Mouse (Mus musculus) liver, embryonic 15.5 days (tissue): ENCODE measurements around the gene Pced1b. TPM values are rescaled to one million over a fixed set of nuclear protein-coding genes. Genes with fewer than 3 reads are reported as not detected.

Source experiments
- ATAC-seq: fragments of 200-750 bp; cut with Nextera tagmentation; 2 replicates; pipeline ENCODE4 v1.8.0; 2017; ENCODE audit warnings: moderate number of reproducible peaks, mild to moderate bottlenecking, moderate library complexity; ENCODE audit not compliant: insufficient read depth
- H3K27ac ChIP-seq: fragments of 300-500 bp; sonication (generic); replicated peaks from 2 replicates; pipeline ENCODE4 v1.5.1; 2015; ENCODE audit warnings: mild to moderate bottlenecking, inconsistent platforms
- H3K27me3 ChIP-seq: fragments of 300-500 bp; sonication (generic); 2 replicates; pipeline ENCODE4 v1.6.1; 2015; ENCODE audit warnings: mild to moderate bottlenecking, inconsistent platforms
- H3K36me3 ChIP-seq: fragments of 300-500 bp; sonication (generic); replicated peaks from 2 replicates; pipeline ENCODE4 v1.6.1; 2015; ENCODE audit warnings: moderate library complexity, mild to moderate bottlenecking, inconsistent platforms
- H3K4me1 ChIP-seq: fragments of 300-500 bp; sonication (generic); replicated peaks from 2 replicates; pipeline ENCODE4 v1.6.1; 2015; ENCODE audit warnings: inconsistent platforms
- H3K4me2 ChIP-seq: fragments of 300-500 bp; sonication (generic); 2 replicates; pipeline ENCODE4 v1.6.1; 2015; ENCODE audit warnings: moderate library complexity, mild to moderate bottlenecking, inconsistent platforms
- H3K4me3 ChIP-seq: fragments of 300-500 bp; sonication (generic); replicated peaks from 2 replicates; pipeline ENCODE4 v1.5.1; 2015; ENCODE audit warnings: mild to moderate bottlenecking, inconsistent platforms
- H3K9ac ChIP-seq: fragments of 300-500 bp; sonication (generic); 2 replicates; pipeline ENCODE4 v1.6.1; 2015; ENCODE audit warnings: moderate library complexity, mild to moderate bottlenecking, inconsistent platforms
- H3K9me3 ChIP-seq: fragments of 300-500 bp; sonication (generic); replicated peaks from 2 replicates; pipeline ENCODE4 v1.6.1; 2016; ENCODE audit warnings: inconsistent platforms
- WGBS: fragments of 180-500 bp; shearing (Covaris S2); methylation state at CpG from one replicate; pipeline ENCODE4 v1.1.7; 2015; ENCODE audit warnings: mixed read lengths; ENCODE audit not compliant: insufficient replicate concordance; 5-methylcytosine and 5-hydroxymethylcytosine counted together
- polyA plus RNA-seq: library from polyadenylated mRNA; unstranded; fragments of >200 nt; fragmentation: Nextera tagmentation; extraction: Ambion mirVana; gene quantifications from 2 replicates; pipeline ENCODE4 v1.2.1, GENCODE M21; 2015

Gene Pced1b
- polyA plus RNA-seq, 1 experiment from 2014 or later = 3.5 TPM

DNA sequence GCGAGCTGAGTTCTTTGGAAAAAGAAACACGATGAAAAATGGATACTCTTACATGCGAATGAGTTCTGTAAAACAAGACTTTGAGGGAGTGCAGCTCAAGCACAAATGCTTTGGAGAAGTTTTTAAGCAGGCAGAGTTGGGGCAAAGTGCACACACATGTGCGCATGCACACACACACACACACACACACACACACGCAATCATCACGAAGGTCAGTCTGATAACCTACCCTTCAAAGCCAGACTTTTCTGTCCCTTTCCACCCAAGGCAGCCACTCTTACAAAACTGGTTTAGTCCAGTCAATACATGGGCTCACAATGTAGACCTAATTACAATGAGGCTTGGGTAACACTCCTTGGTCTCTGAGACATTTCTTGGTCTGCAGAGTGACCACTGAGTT, 12.8 kb upstream of the Pced1b start:
- ATAC-seq = no peak
- WGBS = 63% methylated on average over 6 of the region's 6 CpGs
- peaks cover 7% of the 10 kb centered on the region; the same call in 1 of the 2 replicates for H3K4me1 ChIP-seq
- no peaks in the 10 kb centered on the region for H3K27me3 ChIP-seq
- no peaks in the 10 kb centered on the region for H3K9me3 ChIP-seq
- H3K4me2 ChIP-seq = no peak overlapping the region
- H3K27ac ChIP-seq = no peak overlapping the region
- no peak overlapping the region for H3K9ac ChIP-seq
- H3K4me3 ChIP-seq = no peak overlapping the region
- H3K36me3 ChIP-seq = no peaks in the 10 kb centered on the region

GRCm38 (mm10) chr15:97235183-97235582, 11.7 kb upstream of the Pced1b start:
- no peaks in the 10 kb centered on the region for H3K27me3 ChIP-seq
- no peak overlapping the region for H3K4me3 ChIP-seq
- H3K4me2 ChIP-seq = no peak overlapping the region
- H3K4me1 ChIP-seq = no peaks in the 10 kb centered on the region; the same call in 1 of the 2 replicates
- WGBS = 19% methylated on average over 7 of the region's 7 CpGs
- H3K9ac ChIP-seq = no peak overlapping the region
- ATAC-seq = no peak
- H3K9me3 ChIP-seq = no peaks in the 10 kb centered on the region
- no peak overlapping the region for H3K27ac ChIP-seq
- no peaks in the 10 kb centered on the region for H3K36me3 ChIP-seq

DNA sequence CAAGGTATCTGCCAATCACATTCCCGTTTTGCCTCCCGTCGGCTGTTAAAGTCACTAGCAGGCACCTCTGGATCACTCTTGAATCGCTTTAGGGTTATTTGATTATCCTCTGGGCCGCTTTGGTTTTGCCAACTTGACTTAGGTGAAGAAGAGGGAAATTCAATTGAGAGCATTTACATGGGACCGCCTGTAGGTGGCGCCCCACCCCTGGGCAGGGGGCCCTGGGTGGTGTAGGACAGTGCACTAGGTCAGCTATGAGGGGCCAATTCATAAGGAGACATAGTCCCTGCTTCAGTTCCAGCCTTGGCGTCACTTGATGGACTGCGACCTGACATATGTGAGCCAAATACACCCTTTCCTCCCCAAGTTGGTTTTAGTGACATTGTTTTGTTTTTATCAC, 10.0 kb upstream of the Pced1b start:
- no peak overlapping the region for H3K27ac ChIP-seq
- no peaks in the 10 kb centered on the region for H3K27me3 ChIP-seq
- H3K4me2 ChIP-seq = no peak overlapping the region
- WGBS = 31% methylated on average over 9 of the region's 9 CpGs
- H3K36me3 ChIP-seq = no peaks in the 10 kb centered on the region
- no peak overlapping the region for H3K4me3 ChIP-seq
- H3K4me1 ChIP-seq = no peaks in the 10 kb centered on the region
- H3K9me3 ChIP-seq = no peaks in the 10 kb centered on the region
- ATAC-seq = no peak
- no peak overlapping the region for H3K9ac ChIP-seq

DNA sequence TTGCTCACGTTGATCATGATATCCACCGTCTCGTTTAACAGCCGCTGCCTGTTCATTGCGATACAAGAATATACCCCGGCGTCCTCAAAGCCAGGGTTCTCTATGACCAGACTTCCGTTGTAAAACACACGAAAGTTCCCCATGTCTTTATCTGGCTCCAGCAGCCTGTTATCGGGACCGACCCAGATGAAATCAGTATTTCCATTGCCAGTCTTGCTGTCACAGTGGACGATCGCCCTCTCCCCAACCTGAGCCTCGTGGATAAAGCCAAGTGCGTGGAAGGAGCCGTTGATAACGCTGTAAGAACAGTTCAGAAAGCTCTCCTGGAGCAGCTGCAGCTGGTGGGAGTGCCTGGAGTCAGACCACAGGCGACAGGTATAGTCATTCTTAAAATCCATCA, 1.5 kb upstream of the Pced1b start:
- H3K4me2 ChIP-seq = peak overlapping the region; percentile 18; the same call in 1 of the 2 replicates
- H3K27me3 ChIP-seq = peaks cover 71% of the 10 kb centered on the region
- no peaks in the 10 kb centered on the region for H3K36me3 ChIP-seq
- no peak overlapping the region for H3K4me3 ChIP-seq
- H3K4me1 ChIP-seq = peaks cover 8% of the 10 kb centered on the region
- no peak overlapping the region for H3K27ac ChIP-seq
- no peak overlapping the region for H3K9ac ChIP-seq
- WGBS = 25% methylated on average over 18 of the region's 18 CpGs
- peak; percentile 36; the same call in 1 of the 2 replicates for ATAC-seq
- H3K9me3 ChIP-seq = no peaks in the 10 kb centered on the region

- peaks cover 8% of the 10 kb centered on the region for H3K4me1 ChIP-seq
- H3K4me2 ChIP-seq = peak overlapping the region; percentile 84
- no peak overlapping the region for H3K27ac ChIP-seq
- 26% methylated on average over 14 of the region's 14 CpGs for WGBS
- H3K36me3 ChIP-seq = no peaks in the 10 kb centered on the region
- H3K9me3 ChIP-seq = no peaks in the 10 kb centered on the region
- peaks cover 71% of the 10 kb centered on the region for H3K27me3 ChIP-seq
- ATAC-seq = no peak
- H3K4me3 ChIP-seq = peak overlapping the region; percentile 63; the same call in 1 of the 2 replicates
- no peak overlapping the region for H3K9ac ChIP-seq
These were observed 651 bp upstream of the Pced1b start for GRCm38 (mm10) chr15:97246256-97246655.

GRCm38 (mm10) chr15:97247791-97248161, 869 bp downstream of the Pced1b start:
- Histone ChIP-seq H3K4me2 (peak overlapping the region; percentile 84), H3K4me1 (peaks cover 8% of the 10 kb centered on the region), H3K27ac (peak overlapping the region; percentile 62), H3K4me3 (peak overlapping the region; percentile 63), H3K27me3 (peaks cover 68% of the 10 kb centered on the region), H3K9ac (peak overlapping the region; percentile 48; the same call in 1 of the 2 replicates), H3K36me3 (no peaks in the 10 kb centered on the region), H3K9me3 (no peaks in the 10 kb centered on the region)
- ATAC-seq = 0 out of 2 replicates have a peak, but pooled peaks have one; percentile 7
- WGBS = under 1% methylated on average over 14 of the region's 14 CpGs

GRCm38 (mm10) chr15:97248296-97248695, 1.4 kb downstream of the Pced1b start:
- no peak for ATAC-seq
- peaks cover 63% of the 10 kb centered on the region for H3K27me3 ChIP-seq
- no peaks in the 10 kb centered on the region for H3K36me3 ChIP-seq
- peak overlapping the region; percentile 63 for H3K4me3 ChIP-seq
- no peaks in the 10 kb centered on the region for H3K9me3 ChIP-seq
- peaks cover 8% of the 10 kb centered on the region for H3K4me1 ChIP-seq
- peak overlapping the region; percentile 84 for H3K4me2 ChIP-seq
- WGBS = 2% methylated on average over 8 of the region's 8 CpGs
- H3K9ac ChIP-seq = no peak overlapping the region
- no peak overlapping the region for H3K27ac ChIP-seq

DNA sequence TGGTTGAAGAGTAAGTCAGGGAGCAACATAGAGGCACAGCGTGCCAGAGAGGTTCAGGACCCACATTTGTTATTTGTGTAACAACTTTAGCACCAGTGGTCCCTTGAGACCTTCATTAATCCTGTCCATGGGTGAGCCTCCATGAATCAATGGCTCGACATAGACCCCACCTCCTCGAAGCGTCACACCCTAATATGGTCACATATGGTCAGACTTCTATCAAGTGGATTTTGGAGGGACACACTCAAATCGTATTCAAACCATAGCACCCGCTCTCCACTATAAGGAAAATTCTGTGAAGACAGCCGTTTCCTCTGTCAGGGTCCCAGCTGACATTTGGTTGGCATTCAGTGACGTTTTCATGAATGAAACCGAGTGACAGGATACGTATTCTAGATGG, 2.4 kb downstream of the Pced1b start:
- Histone ChIP-seq H3K9ac (no peak overlapping the region), H3K4me1 (peaks cover 8% of the 10 kb centered on the region), H3K27ac (no peak overlapping the region), H3K4me2 (no peak overlapping the region), H3K27me3 (peaks cover 53% of the 10 kb centered on the region), H3K4me3 (no peak overlapping the region), H3K9me3 (no peaks in the 10 kb centered on the region), H3K36me3 (no peaks in the 10 kb centered on the region)
- WGBS = 69% methylated on average over 10 of the region's 10 CpGs
- ATAC-seq = no peak

GRCm38 (mm10) chr15:97252493-97253034, 5.7 kb downstream of the Pced1b start:
- Histone ChIP-seq H3K4me2 (no peak overlapping the region), H3K27me3 (peaks cover 22% of the 10 kb centered on the region), H3K9me3 (no peaks in the 10 kb centered on the region), H3K4me1 (peaks cover under 1% of the 10 kb centered on the region; the same call in 1 of the 2 replicates), H3K27ac (no peak overlapping the region), H3K36me3 (no peaks in the 10 kb centered on the region), H3K4me3 (no peak overlapping the region), H3K9ac (no peak overlapping the region)
- no peak for ATAC-seq
- WGBS = 51% methylated on average over 8 of the region's 8 CpGs

GRCm38 (mm10) chr15:97254375-97254774, 7.5 kb downstream of the Pced1b start:
- H3K27ac ChIP-seq = no peak overlapping the region
- no peak for ATAC-seq
- H3K9me3 ChIP-seq = no peaks in the 10 kb centered on the region
- H3K4me1 ChIP-seq = no peaks in the 10 kb centered on the region
- no peak overlapping the region for H3K9ac ChIP-seq
- H3K27me3 ChIP-seq = peaks cover 3% of the 10 kb centered on the region
- no peak overlapping the region for H3K4me2 ChIP-seq
- H3K4me3 ChIP-seq = no peak overlapping the region
- H3K36me3 ChIP-seq = no peaks in the 10 kb centered on the region
- 78% methylated on average over 4 of the region's 4 CpGs for WGBS

- WGBS = 65% methylated on average over 3 of the region's 3 CpGs
- Histone ChIP-seq H3K4me1 (no peaks in the 10 kb centered on the region), H3K27me3 (no peaks in the 10 kb centered on the region), H3K36me3 (no peaks in the 10 kb centered on the region), H3K9me3 (no peaks in the 10 kb centered on the region), H3K9ac (no peak overlapping the region), H3K27ac (no peak overlapping the region), H3K4me2 (no peak overlapping the region), H3K4me3 (no peak overlapping the region)
- no peak for ATAC-seq
These were observed 8.9 kb downstream of the Pced1b start for GRCm38 (mm10) chr15:97255800-97256199.

GRCm38 (mm10) chr15:97256411-97256810, 9.5 kb downstream of the Pced1b start:
- no peak overlapping the region for H3K27ac ChIP-seq
- no peaks in the 10 kb centered on the region for H3K27me3 ChIP-seq
- no peaks in the 10 kb centered on the region for H3K36me3 ChIP-seq
- no peak overlapping the region for H3K4me2 ChIP-seq
- no peaks in the 10 kb centered on the region for H3K9me3 ChIP-seq
- WGBS = 75% methylated on average over 11 of the region's 11 CpGs
- ATAC-seq = no peak
- H3K4me3 ChIP-seq = no peak overlapping the region
- no peaks in the 10 kb centered on the region for H3K4me1 ChIP-seq
- no peak overlapping the region for H3K9ac ChIP-seq
